Mouse (Mus musculus) liver, embryonic 16.5 days (tissue): Measurements from ENCODE around the gene Hnrnph2. TPM values are rescaled to one million over a fixed set of nuclear protein-coding genes. Genes with fewer than 3 reads are reported as not detected.

ENCODE experiments used
- ATAC-seq: fragments of 200-750 bp; cut with Nextera tagmentation; 2 replicates; pipeline ENCODE4 v1.8.0; 2017; ENCODE audit warnings: low read depth, mild to moderate bottlenecking, moderate number of reproducible peaks, moderate library complexity
- H3K27ac ChIP-seq: fragments of 300-500 bp; sonication (generic); 2 replicates; pipeline ENCODE4 v1.5.1; 2014; ENCODE audit warnings: mild to moderate bottlenecking, low read length
- H3K27me3 ChIP-seq: fragments of 300-500 bp; sonication (generic); 2 replicates; pipeline ENCODE4 v1.6.1; 2014; ENCODE audit warnings: low read depth, low read length, mixed read lengths; ENCODE audit not compliant: control insufficient read depth, insufficient read depth
- H3K36me3 ChIP-seq: fragments of 300-500 bp; sonication (generic); 2 replicates; pipeline ENCODE4 v1.6.1; 2014; ENCODE audit warnings: mild to moderate bottlenecking; ENCODE audit not compliant: control insufficient read depth, insufficient read depth
- H3K4me1 ChIP-seq: fragments of 300-500 bp; sonication (generic); 2 replicates; pipeline ENCODE4 v1.6.1; 2014; ENCODE audit warnings: low read depth, low read length, mixed read lengths; ENCODE audit not compliant: control insufficient read depth
- H3K4me2 ChIP-seq: fragments of 300-500 bp; sonication (generic); 2 replicates; pipeline ENCODE4 v1.6.1; 2014; ENCODE audit warnings: low read depth, low read length, mixed read lengths
- H3K4me3 ChIP-seq: fragments of 300-500 bp; sonication (generic); 2 replicates; pipeline ENCODE4 v1.5.1; 2014; ENCODE audit warnings: low read depth, mild to moderate bottlenecking, low read length
- H3K9ac ChIP-seq: fragments of 300-500 bp; sonication (generic); 2 replicates; pipeline ENCODE4 v1.6.1; 2014; ENCODE audit warnings: low read depth, low read length
- H3K9me3 ChIP-seq: fragments of 300-500 bp; sonication (generic); replicated peaks from 2 replicates; pipeline ENCODE4 v1.6.1; 2016; ENCODE audit warnings: low read length; ENCODE audit not compliant: control insufficient read depth
- WGBS: fragments of 180-500 bp; shearing (Covaris S2); extraction: QIAGEN DNeasy Blood & Tissue Kit; methylation state at CpG from one replicate; pipeline ENCODE4 v1.1.7; 2014; ENCODE audit not compliant: insufficient replicate concordance; 5-methylcytosine and 5-hydroxymethylcytosine counted together
- polyA plus RNA-seq: library from polyadenylated mRNA; unstranded; fragments of >200 nt; fragmentation: Nextera tagmentation; extraction: Ambion mirVana; gene quantifications from 2 replicates; pipeline ENCODE4 v1.2.1, GENCODE M21; 2015

The Hnrnph2 gene
- polyA plus RNA-seq, 1 experiment from 2014 or later = 66.4 TPM

- 62% methylated on average over 5 of the region's 5 CpGs for WGBS
- ATAC-seq = no peak
- Histone ChIP-seq H3K4me1 (no peaks in the 10 kb centered on the region), H3K27me3 (no peaks in the 10 kb centered on the region), H3K9ac (no peak overlapping the region), H3K4me3 (no peak overlapping the region), H3K4me2 (no peak overlapping the region), H3K36me3 (no peaks in the 10 kb centered on the region), H3K9me3 (no peaks in the 10 kb centered on the region), H3K27ac (no peak overlapping the region)
Observed at GRCm38 (mm10) chrX:134632710-134633109, 31.7 kb downstream of the Hnrnph2 start.

DNA sequence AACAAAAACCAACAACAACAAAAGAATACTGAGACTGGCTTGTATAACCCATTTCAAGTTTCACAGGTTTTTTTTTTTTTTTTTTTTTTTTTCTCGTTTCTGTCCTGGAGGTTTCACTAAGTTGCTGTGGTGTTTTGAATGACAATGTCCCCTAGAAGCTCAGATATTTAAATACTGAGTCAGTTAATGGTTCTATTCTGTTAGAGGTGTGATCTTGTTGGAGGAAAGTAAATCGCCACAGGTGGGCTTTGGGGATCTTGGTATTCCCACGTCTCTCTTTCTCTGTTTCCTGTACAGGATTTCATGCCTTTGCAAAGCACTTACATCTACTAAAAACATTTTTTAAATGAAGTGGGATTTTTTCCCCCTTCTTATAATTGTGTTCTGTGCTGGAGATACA is 34.1 kb downstream of the Hnrnph2 start:
- 40% methylated on average over 3 of the region's 3 CpGs for WGBS
- Histone ChIP-seq H3K27ac (no peak overlapping the region), H3K9me3 (no peaks in the 10 kb centered on the region), H3K9ac (no peak overlapping the region), H3K4me1 (no peaks in the 10 kb centered on the region), H3K36me3 (no peaks in the 10 kb centered on the region), H3K4me3 (no peak overlapping the region), H3K27me3 (no peaks in the 10 kb centered on the region), H3K4me2 (no peak overlapping the region)
- ATAC-seq = no peak

DNA sequence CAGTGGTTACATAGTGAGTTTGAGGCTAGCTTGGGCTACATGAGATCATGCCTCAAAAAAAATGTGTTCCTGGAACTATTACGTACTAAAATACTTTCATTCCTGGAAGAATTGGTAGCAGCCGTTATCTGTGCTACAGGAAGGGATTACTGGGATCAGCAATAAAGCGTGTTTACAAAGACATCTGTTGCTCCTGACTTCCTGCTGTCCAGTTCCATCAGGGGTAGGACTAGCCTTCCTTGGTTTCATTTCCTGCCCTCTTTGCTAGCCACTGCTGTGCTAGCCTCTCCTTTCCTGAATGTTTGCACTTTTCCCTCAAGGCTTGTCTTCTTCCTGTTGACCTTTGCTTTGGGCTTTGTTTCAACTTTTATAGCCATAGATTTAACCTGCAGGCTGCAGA is 34.9 kb downstream of the Hnrnph2 start:
- no peak overlapping the region for H3K9ac ChIP-seq

DNA sequence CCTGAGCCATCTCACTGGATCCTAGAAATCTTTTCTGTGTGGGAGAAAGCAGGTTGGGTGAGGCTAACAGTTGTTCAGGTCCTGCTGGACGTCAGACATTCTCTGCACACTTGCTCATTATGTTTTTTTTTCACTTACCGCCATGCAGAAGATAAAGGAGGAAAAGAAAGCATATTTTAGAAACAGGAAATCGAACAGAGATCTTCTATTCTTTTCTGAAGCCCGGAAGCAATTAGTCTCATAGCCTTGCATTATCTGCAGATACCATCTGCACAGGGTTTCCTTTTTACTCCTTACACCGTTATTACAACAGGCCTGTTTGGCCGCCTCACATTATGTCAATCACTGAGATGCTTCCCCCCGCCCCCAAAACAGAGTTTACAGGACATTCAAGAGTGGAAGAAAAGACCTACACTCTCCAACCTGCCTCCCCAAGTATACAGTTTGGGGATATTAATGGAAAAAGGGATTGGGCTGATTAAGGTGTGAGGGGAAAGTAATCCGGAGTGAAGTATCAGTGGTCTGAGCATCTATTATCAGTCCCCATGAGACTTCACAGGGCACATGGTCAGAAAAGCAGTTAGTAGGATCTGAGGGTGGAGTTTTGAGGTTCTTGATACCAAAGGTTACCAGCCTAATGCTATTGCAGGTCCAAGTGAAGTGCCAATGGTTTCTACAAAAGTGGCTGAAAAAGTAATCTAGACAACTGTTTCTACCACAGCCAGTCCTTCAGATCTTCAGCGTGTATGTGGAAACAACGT is 40.2 kb downstream of the Hnrnph2 start:
- ATAC-seq = no peak
- H3K27ac ChIP-seq = no peak overlapping the region
- WGBS = 26% methylated on average over 10 of the region's 10 CpGs
- H3K27me3 ChIP-seq = no peaks in the 10 kb centered on the region
- H3K36me3 ChIP-seq = no peaks in the 10 kb centered on the region
- H3K9ac ChIP-seq = no peak overlapping the region
- no peak overlapping the region for H3K4me2 ChIP-seq
- H3K4me1 ChIP-seq = no peaks in the 10 kb centered on the region
- no peaks in the 10 kb centered on the region for H3K9me3 ChIP-seq
- no peak overlapping the region for H3K4me3 ChIP-seq

More for the DNA sequence above, 34.9 kb downstream of the Hnrnph2 start:
- no peaks in the 10 kb centered on the region for H3K9me3 ChIP-seq
- no peaks in the 10 kb centered on the region for H3K27me3 ChIP-seq
- no peaks in the 10 kb centered on the region for H3K36me3 ChIP-seq
- 46% methylated on average over 3 of the region's 3 CpGs for WGBS
- H3K27ac ChIP-seq = no peak overlapping the region
- H3K4me2 ChIP-seq = no peak overlapping the region
- no peaks in the 10 kb centered on the region for H3K4me1 ChIP-seq
- ATAC-seq = peak; percentile 43; the same call in 1 of the 2 replicates
- H3K4me3 ChIP-seq = no peak overlapping the region

DNA sequence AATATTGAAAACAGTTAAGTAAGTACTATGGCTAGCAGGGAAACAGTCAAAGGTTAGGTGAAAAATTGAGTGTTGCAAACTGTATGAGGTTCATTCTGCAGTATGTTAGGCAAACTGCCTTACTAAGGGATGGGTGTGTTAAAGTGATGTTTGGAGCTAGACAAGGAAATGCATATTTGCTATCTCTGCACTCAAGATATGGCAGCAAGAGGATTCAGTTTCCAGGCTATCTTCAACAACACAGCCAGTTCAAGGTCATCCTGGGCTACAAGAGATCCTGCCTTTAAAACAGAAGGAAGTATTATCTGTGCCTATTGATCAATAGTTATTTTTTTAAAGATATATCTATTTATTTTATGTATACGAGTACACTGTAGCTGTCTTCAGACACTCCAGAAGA is 45.4 kb downstream of the Hnrnph2 start:
- Histone ChIP-seq H3K9me3 (no peaks in the 10 kb centered on the region), H3K27me3 (no peaks in the 10 kb centered on the region), H3K27ac (no peak overlapping the region), H3K36me3 (no peaks in the 10 kb centered on the region), H3K4me1 (no peaks in the 10 kb centered on the region), H3K4me2 (no peak overlapping the region), H3K9ac (no peak overlapping the region), H3K4me3 (no peak overlapping the region)
- WGBS = 47% methylated on average over 1 of the region's 1 CpGs
- ATAC-seq = no peak

DNA sequence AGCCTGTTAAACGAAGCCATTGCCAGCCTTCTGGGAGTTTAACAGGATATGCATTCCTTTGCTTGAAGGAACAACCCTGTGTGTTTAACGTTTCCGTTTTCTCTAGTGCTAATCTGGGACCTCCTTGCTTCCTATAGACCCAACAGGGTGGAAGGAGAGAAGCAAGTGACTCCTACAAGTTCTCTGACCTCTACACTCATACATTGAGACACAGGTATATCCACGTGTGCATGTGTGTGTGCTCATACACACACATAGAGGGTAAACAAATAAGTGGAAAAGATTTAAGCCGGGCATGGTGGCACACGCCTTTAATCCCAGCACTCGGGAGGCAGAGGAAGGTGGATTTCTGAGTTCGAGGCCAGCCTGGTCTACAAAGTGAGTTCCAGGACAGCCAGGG is 46.4 kb downstream of the Hnrnph2 start:
- 41% methylated on average over 8 of the region's 8 CpGs for WGBS
- H3K27ac ChIP-seq = no peak overlapping the region

GRCm38 (mm10) chrX:134648031-134648692 is 47.2 kb downstream of the Hnrnph2 start:
- Histone ChIP-seq H3K27me3 (no peaks in the 10 kb centered on the region), H3K4me3 (no peak overlapping the region), H3K9me3 (no peaks in the 10 kb centered on the region), H3K36me3 (no peaks in the 10 kb centered on the region), H3K27ac (no peak overlapping the region), H3K4me2 (no peak overlapping the region), H3K9ac (no peak overlapping the region), H3K4me1 (no peaks in the 10 kb centered on the region)
- 13% methylated on average over 11 of the region's 11 CpGs for WGBS
- no peak; the same call in 1 of the 2 replicates for ATAC-seq

More for the DNA sequence above, 46.4 kb downstream of the Hnrnph2 start:
- ATAC-seq = no peak
- H3K4me1 ChIP-seq = no peaks in the 10 kb centered on the region
- no peak overlapping the region for H3K9ac ChIP-seq
- H3K27me3 ChIP-seq = no peaks in the 10 kb centered on the region
- H3K9me3 ChIP-seq = no peaks in the 10 kb centered on the region
- no peak overlapping the region for H3K4me3 ChIP-seq
- H3K36me3 ChIP-seq = no peaks in the 10 kb centered on the region
- H3K4me2 ChIP-seq = no peak overlapping the region

DNA sequence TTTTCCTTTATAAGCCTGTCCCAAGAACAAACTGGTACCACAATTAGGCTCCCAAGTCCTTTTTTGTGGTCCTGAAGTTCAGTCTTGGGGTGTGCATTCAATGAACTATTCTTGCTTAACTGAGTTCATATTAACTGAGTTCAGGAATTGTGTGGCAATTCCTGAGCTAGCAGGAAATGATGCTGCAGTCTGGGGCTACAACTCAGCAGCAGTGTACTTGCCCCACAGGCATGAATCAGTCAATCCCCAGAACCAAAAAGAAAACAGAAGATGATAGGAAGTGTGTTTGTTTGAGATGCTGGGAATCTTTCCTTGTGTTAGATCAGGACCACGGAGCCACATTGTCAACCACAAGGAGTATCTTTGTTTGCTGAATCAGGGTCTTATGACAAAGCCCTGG is 51.1 kb downstream of the Hnrnph2 start:
- Histone ChIP-seq H3K4me3 (no peak overlapping the region), H3K27ac (no peak overlapping the region), H3K4me1 (no peaks in the 10 kb centered on the region), H3K36me3 (no peaks in the 10 kb centered on the region), H3K9ac (no peak overlapping the region), H3K9me3 (no peaks in the 10 kb centered on the region), H3K4me2 (no peak overlapping the region), H3K27me3 (no peaks in the 10 kb centered on the region)
- 19% methylated on average over 1 of the region's 1 CpGs for WGBS
- no peak for ATAC-seq
